Mouse (Mus musculus): ENCODE results near the gene Phf24. TPM values are rescaled to one million over a fixed set of nuclear protein-coding genes. Genes with fewer than 3 reads are reported as not detected.

Gene Phf24
- polyA plus RNA-seq, 1 experiment from 2014 or later, result 0.31 TPM

- Histone ChIP-seq H3K9ac (replicated peaks; ENCODE audit: low read depth) (no peak overlapping the region), H3K27ac (ENCODE audit: low read length) (no peak overlapping the region), H3K9me3 (ENCODE audit: low read length) (no peaks in the 10 kb centered on the region), H3K27me3 (replicated peaks; ENCODE audit: insufficient read depth, low read length) (0 out of 2 replicates have a peak, but pooled peaks cover 7% of the 10 kb centered on the region), H3K4me1 (ENCODE audit: insufficient read depth, low read depth, low read length) (no peaks in the 10 kb centered on the region), H3K4me3 (ENCODE audit: low read depth, low read length) (no peak overlapping the region), H3K4me2 (replicated peaks; ENCODE audit: low read depth, low read length) (no peak overlapping the region), H3K36me3 (ENCODE audit: insufficient read depth, low read length) (no peaks in the 10 kb centered on the region)
- no peak for TF ChIP-seq CTCF (IDR thresholded peaks at IDR 0.05)
- TF ChIP-seq EP300 (IDR thresholded peaks at IDR 0.05), result no peak
- ATAC-seq, result no peak
- WGBS, result 6% methylated on average over 6 of the region's 6 CpGs
- peak; percentile 60 for DNase-seq (ENCODE audit: low spot score)
These were observed 28.6 kb downstream of the Phf24 start for GRCm38 (mm10) chr4:42945043-42945442.

GRCm38 (mm10) chr4:42945445-42945844, 29.0 kb downstream of the Phf24 start:
- Histone ChIP-seq H3K4me3 (ENCODE audit: low read depth, low read length) (no peak overlapping the region), H3K9me3 (ENCODE audit: low read length) (no peaks in the 10 kb centered on the region), H3K27ac (ENCODE audit: low read length) (no peak overlapping the region), H3K27me3 (replicated peaks; ENCODE audit: insufficient read depth, low read length) (0 out of 2 replicates have a peak, but pooled peaks cover 7% of the 10 kb centered on the region), H3K4me2 (replicated peaks; ENCODE audit: low read depth, low read length) (no peak overlapping the region), H3K9ac (replicated peaks; ENCODE audit: low read depth) (no peak overlapping the region), H3K36me3 (ENCODE audit: insufficient read depth, low read length) (no peaks in the 10 kb centered on the region), H3K4me1 (ENCODE audit: insufficient read depth, low read depth, low read length) (0 out of 2 replicates have a peak, but pooled peaks cover 3% of the 10 kb centered on the region)
- TF ChIP-seq CTCF (IDR thresholded peaks at IDR 0.05) (no peak), EP300 (IDR thresholded peaks at IDR 0.05) (no peak)
- DNase-seq (ENCODE audit: low spot score), result no peak
- 90% methylated on average over 3 of the region's 3 CpGs for WGBS
- ATAC-seq, result no peak

- TF ChIP-seq CTCF (IDR thresholded peaks at IDR 0.05) (peak; percentile 77), EP300 (IDR thresholded peaks at IDR 0.05) (no peak)
- no peak overlapping the region for H3K9ac ChIP-seq (replicated peaks; ENCODE audit: low read depth)
- 0 out of 2 replicates have a peak, but pooled peaks cover 7% of the 10 kb centered on the region for H3K27me3 ChIP-seq (replicated peaks; ENCODE audit: insufficient read depth, low read length)
- H3K4me1 ChIP-seq (ENCODE audit: insufficient read depth, low read depth, low read length), result 0 out of 2 replicates have a peak, but pooled peaks cover 5% of the 10 kb centered on the region
- no peaks in the 10 kb centered on the region for H3K36me3 ChIP-seq (ENCODE audit: insufficient read depth, low read length)
- DNase-seq (ENCODE audit: low spot score) (peak; percentile 73), ATAC-seq (no peak)
- H3K4me2 ChIP-seq (replicated peaks; ENCODE audit: low read depth, low read length), result no peak overlapping the region
- no peaks in the 10 kb centered on the region for H3K9me3 ChIP-seq (ENCODE audit: low read length)
- WGBS, result 7% methylated on average over 5 of the region's 5 CpGs
- H3K27ac ChIP-seq (ENCODE audit: low read length), result no peak overlapping the region
- no peak overlapping the region for H3K4me3 ChIP-seq (ENCODE audit: low read depth, low read length)
These were observed 29.5 kb downstream of the Phf24 start for GRCm38 (mm10) chr4:42945952-42946351.

- H3K4me1 ChIP-seq (ENCODE audit: insufficient read depth, low read depth, low read length), result 0 out of 2 replicates have a peak, but pooled peaks cover 5% of the 10 kb centered on the region
- no peak for TF ChIP-seq CTCF (IDR thresholded peaks at IDR 0.05)
- no peak for TF ChIP-seq EP300 (IDR thresholded peaks at IDR 0.05)
- H3K36me3 ChIP-seq (ENCODE audit: insufficient read depth, low read length), result no peaks in the 10 kb centered on the region
- no peaks in the 10 kb centered on the region for H3K9me3 ChIP-seq (ENCODE audit: low read length)
- 46% methylated on average over 10 of the region's 10 CpGs for WGBS
- H3K27me3 ChIP-seq (replicated peaks; ENCODE audit: insufficient read depth, low read length), result 0 out of 2 replicates have a peak, but pooled peaks cover 7% of the 10 kb centered on the region
- DNase-seq (ENCODE audit: low spot score) (no peak), ATAC-seq (no peak)
- H3K4me2 ChIP-seq (replicated peaks; ENCODE audit: low read depth, low read length), result no peak overlapping the region
- H3K4me3 ChIP-seq (ENCODE audit: low read depth, low read length), result no peak overlapping the region
- H3K27ac ChIP-seq (ENCODE audit: low read length), result no peak overlapping the region
- no peak overlapping the region for H3K9ac ChIP-seq (replicated peaks; ENCODE audit: low read depth)
These were observed 30.4 kb downstream of the Phf24 start for GRCm38 (mm10) chr4:42946733-42947290.

GRCm38 (mm10) chr4:42948527-42948926, 32.1 kb downstream of the Phf24 start:
- Histone ChIP-seq H3K36me3 (ENCODE audit: insufficient read depth, low read length) (no peaks in the 10 kb centered on the region), H3K4me3 (ENCODE audit: low read depth, low read length) (no peak overlapping the region), H3K27me3 (replicated peaks; ENCODE audit: insufficient read depth, low read length) (0 out of 2 replicates have a peak, but pooled peaks cover 7% of the 10 kb centered on the region), H3K4me2 (replicated peaks; ENCODE audit: low read depth, low read length) (no peak overlapping the region), H3K9me3 (ENCODE audit: low read length) (no peaks in the 10 kb centered on the region), H3K27ac (ENCODE audit: low read length) (no peak overlapping the region), H3K9ac (replicated peaks; ENCODE audit: low read depth) (no peak overlapping the region), H3K4me1 (ENCODE audit: insufficient read depth, low read depth, low read length) (0 out of 2 replicates have a peak, but pooled peaks cover 5% of the 10 kb centered on the region)
- no peak for DNase-seq (ENCODE audit: low spot score)
- 50% methylated on average over 13 of the region's 13 CpGs for WGBS
- no peak for ATAC-seq
- TF ChIP-seq CTCF (IDR thresholded peaks at IDR 0.05) (no peak), EP300 (IDR thresholded peaks at IDR 0.05) (no peak)

GRCm38 (mm10) chr4:42949051-42949675, 32.7 kb downstream of the Phf24 start:
- no peak for ATAC-seq
- Histone ChIP-seq H3K4me2 (replicated peaks; ENCODE audit: low read depth, low read length) (peak overlapping the region; percentile 90), H3K27ac (ENCODE audit: low read length) (no peak overlapping the region), H3K4me3 (ENCODE audit: low read depth, low read length) (peak overlapping the region; percentile 17), H3K4me1 (ENCODE audit: insufficient read depth, low read depth, low read length) (0 out of 2 replicates have a peak, but pooled peaks cover 5% of the 10 kb centered on the region), H3K9me3 (ENCODE audit: low read length) (no peaks in the 10 kb centered on the region), H3K9ac (replicated peaks; ENCODE audit: low read depth) (no peak overlapping the region), H3K36me3 (ENCODE audit: insufficient read depth, low read length) (no peaks in the 10 kb centered on the region), H3K27me3 (replicated peaks; ENCODE audit: insufficient read depth, low read length) (0 out of 2 replicates have a peak, but pooled peaks cover 7% of the 10 kb centered on the region)
- DNase-seq (ENCODE audit: low spot score), result no peak
- 8% methylated on average over 14 of the region's 14 CpGs for WGBS
- no peak for TF ChIP-seq CTCF (IDR thresholded peaks at IDR 0.05)
- TF ChIP-seq EP300 (IDR thresholded peaks at IDR 0.05), result no peak

Measured in lung, postnatal 0 days (tissue).